Mouse (Mus musculus) left cerebral cortex, postnatal 10 days (tissue): ENCODE measurements at regions not wholly inside any gene's neighbourhood (a gene's known extent, or its start where the extent isn't known, plus 50 kb on each side); places are given as distances from the start of the nearest gene placed in this dataset.
A peak's percentile ranks its signal among the peaks of the same experiment; 100 is the strongest.

Experiments
- DNase-seq, 2 experiments: peaks; one replicate each; pipeline ENCODE4 v3.0.0; 2021 to 2022; ENCODE audit warnings: low spot score in 2 of 2, mixed read lengths in 1 of 2; ENCODE audit errors: extremely low spot score in 1 of 2
- intact Hi-C: fragments of 180-260 bp; cut with DNase I; formaldehyde crosslinking; loops from one replicate; pipeline ENCODE4 v1.15.1; 2025

DNA sequence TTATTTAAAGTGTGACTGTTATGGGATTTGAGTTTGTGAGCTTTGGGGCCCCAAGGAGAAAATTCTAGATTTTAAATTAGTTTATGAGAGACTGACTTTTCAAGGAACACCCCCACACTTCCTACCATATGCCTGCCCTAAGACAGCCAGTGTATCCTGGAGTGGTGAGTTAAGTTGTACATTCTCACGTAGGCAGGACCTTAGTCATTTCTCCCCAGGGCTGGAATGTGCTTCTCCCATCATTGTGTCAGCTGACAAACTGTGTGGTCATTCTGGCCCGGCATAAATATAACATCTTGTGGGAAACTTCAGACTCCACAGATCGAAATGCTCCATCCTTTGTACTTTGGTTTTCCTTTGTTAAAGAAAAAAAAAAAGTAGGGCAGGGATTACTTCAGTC lies 73.1 kb upstream of the Tfpi start:
- DNase-seq: no peak
- intact Hi-C loops: no loop called here

DNA sequence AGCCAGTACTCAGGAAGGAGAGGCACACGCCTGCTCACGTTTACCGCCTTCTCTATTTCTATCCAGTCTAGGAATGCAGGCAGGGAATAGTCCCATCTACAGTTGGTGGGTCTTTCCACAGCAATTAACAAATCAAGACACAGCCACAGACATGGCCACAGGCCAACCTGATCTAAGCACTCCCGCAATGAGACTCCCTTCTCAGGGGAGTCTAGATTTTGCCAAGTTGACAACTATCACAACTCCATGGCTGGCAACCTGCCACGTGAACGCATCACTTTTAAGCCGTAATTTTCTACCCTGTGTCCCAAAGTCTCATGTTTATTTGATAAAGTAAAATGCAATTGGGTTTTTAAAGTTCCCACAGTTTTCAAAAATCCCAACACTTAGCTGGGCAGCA lies 72.0 kb upstream of the Tfpi start:
- intact Hi-C loops: no loop called here
- DNase-seq: peak in 1 of 2 experiments; percentile 51

DNA sequence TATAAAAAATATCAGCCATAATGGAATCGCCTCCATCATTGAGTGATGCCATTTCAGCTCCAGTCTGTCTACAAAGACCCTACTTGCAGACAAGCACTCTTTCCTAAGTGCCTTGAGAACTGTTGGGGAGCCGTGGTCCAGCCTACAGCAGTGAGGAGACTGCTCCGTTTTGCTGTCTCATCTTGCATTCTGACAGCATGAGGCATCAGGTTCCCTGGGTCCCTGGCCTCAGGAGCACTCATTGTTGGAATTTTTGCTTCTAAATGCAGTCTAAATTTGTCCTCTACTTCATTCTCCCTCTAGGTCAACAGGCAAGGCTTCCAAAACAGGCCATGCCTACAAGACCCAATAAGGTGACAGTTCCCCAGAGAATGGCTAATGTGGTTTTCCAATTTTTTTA lies 69.1 kb upstream of the Tfpi start:
- no peak for DNase-seq
- intact Hi-C loops: no loop called here

DNA sequence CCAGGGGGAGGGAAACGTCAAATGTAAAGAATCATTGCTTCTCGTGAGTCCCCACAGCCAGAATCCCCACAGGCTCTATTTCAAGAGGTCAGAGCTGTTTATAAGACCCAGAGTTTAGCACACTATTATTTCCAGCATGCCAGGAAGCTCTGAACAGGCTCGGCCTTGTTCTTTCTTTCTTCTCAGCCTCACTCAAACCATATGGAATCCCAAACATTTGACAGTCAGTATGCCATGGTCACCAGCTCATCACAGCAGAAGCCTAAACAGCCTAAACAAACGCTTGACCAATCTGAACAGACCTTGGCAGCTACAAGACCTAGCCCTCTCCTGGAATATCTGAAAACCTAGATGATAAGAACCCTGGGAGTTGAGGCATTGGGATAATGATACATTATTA lies 68.2 kb upstream of the Tfpi start:
- intact Hi-C loops: no loop called here
- no peak for DNase-seq

DNA sequence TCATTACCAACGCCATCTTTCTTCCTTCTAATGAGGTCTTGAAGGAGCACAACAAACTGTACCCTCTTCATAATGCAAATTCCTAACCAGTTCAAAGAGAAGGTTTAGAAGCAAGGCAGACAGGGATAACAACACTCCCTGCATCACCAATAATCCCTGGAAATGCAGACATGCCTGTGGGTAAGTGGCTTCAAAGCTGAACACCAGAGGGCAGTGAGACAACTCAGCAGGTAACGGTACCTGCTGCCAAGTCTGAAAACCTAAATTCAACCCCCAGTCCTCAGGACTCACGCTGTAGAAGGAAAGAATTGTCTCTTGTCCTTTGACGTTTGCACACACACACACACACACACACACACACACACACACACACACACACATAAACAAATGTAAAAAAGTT lies 67.6 kb upstream of the Tfpi start:
- intact Hi-C loops: no loop called here
- no peak for DNase-seq

DNA sequence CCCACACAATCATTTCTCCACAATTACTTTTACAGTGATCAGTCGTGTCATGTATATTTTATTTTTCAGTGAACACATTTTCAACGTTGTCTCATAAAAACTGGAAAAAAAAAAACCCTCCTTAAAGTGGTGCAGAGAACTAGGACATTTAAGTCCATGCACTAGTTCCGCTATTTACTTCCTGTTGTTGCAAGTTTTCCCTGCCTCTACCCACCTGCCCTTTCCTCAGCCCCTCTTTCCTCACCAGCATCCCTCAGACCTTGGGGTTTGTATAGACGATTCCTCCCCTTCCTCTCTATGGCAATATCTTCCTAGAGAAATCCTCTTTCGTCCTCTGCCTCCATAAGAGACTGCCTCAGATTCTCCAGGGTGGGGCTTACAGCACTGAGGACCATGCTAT lies 64.9 kb upstream of the Tfpi start:
- no peak for DNase-seq
- intact Hi-C loops: no loop called here

DNA sequence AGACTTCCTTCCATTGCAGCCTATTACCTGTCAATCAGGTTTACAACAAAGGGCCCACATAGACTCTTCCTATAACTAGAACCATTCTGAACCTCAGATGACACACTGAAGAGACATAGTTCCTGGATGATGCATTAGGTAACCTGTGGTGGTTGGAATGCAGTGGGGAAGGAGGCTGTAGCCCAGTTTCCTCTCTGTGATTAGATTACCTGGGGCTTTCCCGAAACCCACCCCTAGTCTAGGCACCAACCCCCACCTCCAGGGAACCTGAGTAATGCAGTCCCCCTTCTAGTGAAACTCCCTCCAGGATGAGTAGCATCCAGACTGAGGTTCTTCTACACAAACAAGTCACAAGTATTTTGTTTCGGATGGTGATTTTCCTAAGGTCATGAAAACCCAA lies 62.5 kb upstream of the Tfpi start:
- intact Hi-C loops: no loop called here
- no peak for DNase-seq

DNA sequence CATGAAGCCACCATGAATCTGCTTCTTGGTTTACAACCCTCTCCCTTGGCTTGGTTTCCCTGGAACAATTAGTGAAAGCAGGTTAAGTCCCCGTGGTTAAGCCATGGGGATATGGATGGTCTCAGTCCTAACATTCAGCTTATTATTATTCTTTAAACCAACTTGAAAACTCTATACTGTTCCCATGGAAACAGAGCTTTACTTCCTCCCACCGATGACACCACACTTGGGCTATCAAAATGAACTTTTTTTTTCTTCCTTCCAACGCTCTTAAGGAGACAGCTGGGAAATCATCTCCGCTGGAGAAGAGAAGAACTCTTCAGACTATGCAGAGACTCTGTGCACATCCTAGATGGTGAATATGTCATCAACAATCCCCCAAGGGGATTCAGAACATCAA lies 61.4 kb upstream of the Tfpi start:
- no peak for DNase-seq
- intact Hi-C loops: no loop called here

DNA sequence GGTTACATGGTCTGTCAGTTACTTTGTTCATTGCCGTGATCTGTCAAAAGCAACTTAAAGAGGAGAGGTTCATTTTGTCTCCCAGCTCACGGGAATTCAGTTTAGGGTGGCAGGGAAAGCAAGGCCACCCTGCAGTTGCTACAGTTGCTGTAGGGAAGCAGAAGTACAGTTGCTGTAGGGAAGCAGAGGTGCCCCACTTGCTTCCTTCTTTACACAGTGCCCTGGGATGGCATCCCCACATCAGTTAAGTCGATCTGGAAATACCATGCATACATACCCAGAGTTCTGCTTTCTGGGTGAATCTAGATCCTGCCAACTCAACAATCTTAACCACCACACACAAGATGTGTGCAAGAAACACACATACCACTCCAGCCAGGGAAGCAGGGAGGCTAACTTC lies 54.6 kb upstream of the Tfpi start:
- DNase-seq: no peak
- intact Hi-C loops: no loop called here

DNA sequence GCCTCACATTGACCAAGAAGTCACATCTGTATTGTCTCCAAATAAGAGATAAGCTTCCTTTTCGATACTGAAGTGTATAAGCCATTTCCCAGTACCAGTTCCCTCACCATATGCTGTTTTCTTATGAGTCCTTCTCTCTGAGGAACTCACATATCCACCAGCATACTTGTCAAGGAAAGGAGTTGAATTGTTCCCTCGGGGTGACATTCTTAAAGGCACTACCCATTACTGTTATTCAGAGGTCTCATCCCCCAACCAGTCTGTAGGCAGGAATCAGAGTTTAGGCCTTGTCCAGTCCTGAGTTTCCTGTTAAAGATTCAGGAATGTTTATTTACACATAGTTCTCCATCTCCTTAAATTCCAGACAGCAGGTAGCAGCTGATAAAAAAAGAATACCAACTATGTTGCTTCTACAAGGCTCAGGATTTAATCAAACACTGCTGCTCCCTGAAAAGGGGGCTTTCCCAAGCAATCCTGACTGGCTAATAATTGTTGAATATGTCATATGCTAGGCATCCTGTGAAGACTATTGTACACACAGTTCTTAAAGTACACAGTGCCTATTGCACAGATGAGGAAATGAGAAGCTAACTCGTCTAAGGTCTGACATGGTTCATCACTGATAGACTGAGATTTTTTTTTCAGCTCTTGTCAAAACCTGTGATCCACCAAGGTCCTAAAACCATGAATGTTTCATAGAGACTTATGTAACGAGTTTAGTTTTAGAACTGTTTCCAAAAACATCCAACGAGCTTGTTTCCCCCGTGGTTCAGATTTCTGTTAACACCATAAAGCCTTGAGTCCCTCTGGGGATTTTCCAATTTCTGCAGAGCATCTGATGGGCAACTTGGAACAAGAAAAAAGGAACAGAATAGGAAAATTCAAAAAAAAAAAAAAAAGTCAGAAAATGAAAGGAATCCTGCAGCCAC lies 52.5 kb upstream of the Tfpi start:
- DNase-seq: no peak
- intact Hi-C loops: no loop called here
